Mouse (Mus musculus) forebrain, embryonic 16.5 days (tissue): ENCODE measurements around the gene Prss56. TPM values are rescaled to one million over a fixed set of nuclear protein-coding genes. Genes with fewer than 3 reads are reported as not detected.

ENCODE experiments used
- ATAC-seq: fragments of 200-750 bp; cut with Nextera tagmentation; 2 replicates; pipeline ENCODE4 v1.8.0; 2017; ENCODE audit warnings: mild to moderate bottlenecking, moderate library complexity
- H3K27ac ChIP-seq: fragments of 300-500 bp; sonication (generic); 2 replicates; pipeline ENCODE4 v1.5.1; 2014; ENCODE audit warnings: low read length, control low read depth
- H3K27me3 ChIP-seq: fragments of 300-500 bp; sonication (generic); replicated peaks from 2 replicates; pipeline ENCODE4 v1.6.1; 2014; ENCODE audit warnings: low read length; ENCODE audit not compliant: control insufficient read depth, insufficient read depth
- H3K36me3 ChIP-seq: fragments of 300-500 bp; sonication (generic); 2 replicates; pipeline ENCODE4 v1.6.1; 2014; ENCODE audit not compliant: control insufficient read depth, insufficient read depth
- H3K4me1 ChIP-seq: fragments of 300-500 bp; sonication (generic); replicated peaks from 2 replicates; pipeline ENCODE4 v1.6.1; 2014; ENCODE audit warnings: low read length; ENCODE audit not compliant: control insufficient read depth, insufficient read depth
- H3K4me2 ChIP-seq: fragments of 300-500 bp; sonication (generic); 2 replicates; pipeline ENCODE4 v1.6.1; 2014; ENCODE audit warnings: mild to moderate bottlenecking, low read length, control low read depth
- H3K4me3 ChIP-seq: fragments of 300-500 bp; sonication (generic); replicated peaks from 2 replicates; pipeline ENCODE4 v1.5.1; 2014; ENCODE audit warnings: mild to moderate bottlenecking, low read length, control low read depth
- H3K9ac ChIP-seq: fragments of 300-500 bp; sonication (generic); replicated peaks from 2 replicates; pipeline ENCODE4 v1.6.1; 2014; ENCODE audit warnings: low read depth, low read length, control low read depth
- H3K9me3 ChIP-seq: fragments of 300-500 bp; sonication (generic); 2 replicates; pipeline ENCODE4 v1.6.1; 2016; ENCODE audit warnings: low read length; ENCODE audit not compliant: control insufficient read depth
- WGBS: fragments of 180-500 bp; shearing (Covaris S2); extraction: QIAGEN DNeasy Blood & Tissue Kit; methylation state at CpG from one replicate; pipeline ENCODE4 v1.1.7; 2014; 5-methylcytosine and 5-hydroxymethylcytosine counted together
- polyA plus RNA-seq: library from polyadenylated mRNA; unstranded; fragments of >200 nt; fragmentation: Nextera tagmentation; extraction: Ambion mirVana; gene quantifications from 2 replicates; pipeline ENCODE4 v1.2.1, GENCODE M21; 2015

Prss56 gene
- polyA plus RNA-seq = 2.8 and 3.1 TPM in 2 replicates

GRCm38 (mm10) chr1:87183013-87183412 is at the start of gene Prss56:
TSS of gene Prss56 (plus strand) at chr1:87183313.
- Histone ChIP-seq H3K4me1 (peaks cover 20% of the 10 kb centered on the region), H3K4me2 (no peak within 1 kb of the TSS), H3K27me3 (peaks cover 17% of the 10 kb centered on the region), H3K36me3 (no peaks in the 10 kb centered on the region), H3K9ac (no peak within 1 kb of the TSS), H3K4me3 (no peak within 1 kb of the TSS), H3K27ac (no peak within 1 kb of the TSS), H3K9me3 (no peaks in the 10 kb centered on the region)
- WGBS = 49% methylated on average over 9 of the region's 9 CpGs
- no peak for ATAC-seq

GRCm38 (mm10) chr1:87141550-87141949 is 41.6 kb upstream of the Prss56 start:
- whole genome bisulfite sequencing = 85% methylated on average over 4 of the region's 4 CpGs
- no peak overlapping the region for H3K4me3 ChIP-seq
- no peak for ATAC-seq
- H3K36me3 ChIP-seq = no peaks in the 10 kb centered on the region
- no peak overlapping the region for H3K9ac ChIP-seq
- no peaks in the 10 kb centered on the region for H3K9me3 ChIP-seq
- H3K4me2 ChIP-seq = no peak overlapping the region
- H3K4me1 ChIP-seq = 0 out of 2 replicates have a peak, but pooled peaks cover 6% of the 10 kb centered on the region
- H3K27me3 ChIP-seq = no peaks in the 10 kb centered on the region
- H3K27ac ChIP-seq = no peak overlapping the region

GRCm38 (mm10) chr1:87142456-87142855 is 40.7 kb upstream of the Prss56 start:
- ATAC-seq = peak; percentile 55; the same call in 1 of the 2 replicates
- H3K27ac ChIP-seq = no peak overlapping the region

GRCm38 (mm10) chr1:87143141-87143540 is 40.0 kb upstream of the Prss56 start:
- no peak overlapping the region for H3K9ac ChIP-seq
- H3K36me3 ChIP-seq = no peaks in the 10 kb centered on the region
- WGBS = 63% methylated on average over 10 of the region's 10 CpGs
- no peak overlapping the region for H3K4me2 ChIP-seq
- no peak overlapping the region for H3K27ac ChIP-seq
- H3K9me3 ChIP-seq = no peaks in the 10 kb centered on the region
- H3K27me3 ChIP-seq = no peaks in the 10 kb centered on the region
- no peak for ATAC-seq
- H3K4me3 ChIP-seq = no peak overlapping the region
- H3K4me1 ChIP-seq = 0 out of 2 replicates have a peak, but pooled peaks cover 6% of the 10 kb centered on the region

More at GRCm38 (mm10) chr1:87142456-87142855, 40.7 kb upstream of the Prss56 start:
- no peak overlapping the region for H3K9ac ChIP-seq
- no peak overlapping the region for H3K4me3 ChIP-seq
- H3K4me1 ChIP-seq = 0 out of 2 replicates have a peak, but pooled peaks cover 6% of the 10 kb centered on the region
- no peaks in the 10 kb centered on the region for H3K27me3 ChIP-seq
- no peaks in the 10 kb centered on the region for H3K36me3 ChIP-seq
- H3K4me2 ChIP-seq = no peak overlapping the region
- H3K9me3 ChIP-seq = no peaks in the 10 kb centered on the region
- WGBS = 54% methylated on average over 9 of the region's 9 CpGs

- H3K27ac ChIP-seq = no peak overlapping the region
- no peak overlapping the region for H3K4me2 ChIP-seq
- 33% methylated on average over 13 of the region's 13 CpGs for WGBS
- peaks cover 11% of the 10 kb centered on the region for H3K4me1 ChIP-seq
- no peak overlapping the region for H3K4me3 ChIP-seq
- H3K27me3 ChIP-seq = peaks cover 36% of the 10 kb centered on the region
- no peaks in the 10 kb centered on the region for H3K9me3 ChIP-seq
- H3K36me3 ChIP-seq = no peaks in the 10 kb centered on the region
- ATAC-seq = no peak
- no peak overlapping the region for H3K9ac ChIP-seq
These were observed 33.7 kb upstream of the Prss56 start for GRCm38 (mm10) chr1:87149422-87149821.

GRCm38 (mm10) chr1:87151286-87151685 is 31.8 kb upstream of the Prss56 start:
- H3K9ac ChIP-seq = no peak overlapping the region
- H3K9me3 ChIP-seq = no peaks in the 10 kb centered on the region
- ATAC-seq = no peak
- H3K36me3 ChIP-seq = no peaks in the 10 kb centered on the region
- H3K27me3 ChIP-seq = peaks cover 55% of the 10 kb centered on the region
- peaks cover 24% of the 10 kb centered on the region for H3K4me1 ChIP-seq
- no peak overlapping the region for H3K27ac ChIP-seq
- no peak overlapping the region for H3K4me2 ChIP-seq
- WGBS = 80% methylated on average over 6 of the region's 6 CpGs
- no peak overlapping the region for H3K4me3 ChIP-seq

- Histone ChIP-seq H3K4me2 (peak overlapping the region; percentile 56), H3K9me3 (no peaks in the 10 kb centered on the region), H3K36me3 (no peaks in the 10 kb centered on the region), H3K4me1 (peaks cover 24% of the 10 kb centered on the region), H3K9ac (peak overlapping the region; percentile 46), H3K4me3 (peak overlapping the region; percentile 52), H3K27me3 (peaks cover 79% of the 10 kb centered on the region), H3K27ac (no peak overlapping the region)
- WGBS = under 1% methylated on average over 72 of the region's 72 CpGs
- peak; percentile 37 for ATAC-seq
These were observed 29.2 kb upstream of the Prss56 start for GRCm38 (mm10) chr1:87153776-87154500.

GRCm38 (mm10) chr1:87154501-87155120 is 28.5 kb upstream of the Prss56 start:
- WGBS = 2% methylated on average over 58 of the region's 58 CpGs
- Histone ChIP-seq H3K27ac (no peak overlapping the region), H3K9me3 (no peaks in the 10 kb centered on the region), H3K9ac (peak overlapping the region; percentile 46), H3K4me3 (peak overlapping the region; percentile 52), H3K36me3 (no peaks in the 10 kb centered on the region), H3K4me2 (peak overlapping the region; percentile 56), H3K27me3 (peaks cover 79% of the 10 kb centered on the region), H3K4me1 (peaks cover 24% of the 10 kb centered on the region)
- peak; percentile 16; the same call in 1 of the 2 replicates for ATAC-seq

GRCm38 (mm10) chr1:87155531-87156198 is 27.4 kb upstream of the Prss56 start:
- ATAC-seq = peak; percentile 61
- Histone ChIP-seq H3K4me3 (peak overlapping the region; percentile 52), H3K4me2 (peak overlapping the region; percentile 79), H3K36me3 (no peaks in the 10 kb centered on the region), H3K9me3 (no peaks in the 10 kb centered on the region), H3K27ac (no peak overlapping the region), H3K27me3 (peaks cover 81% of the 10 kb centered on the region), H3K4me1 (peaks cover 24% of the 10 kb centered on the region), H3K9ac (peak overlapping the region; percentile 59)
- WGBS = 1% methylated on average over 43 of the region's 56 CpGs
